Mouse (Mus musculus) heart, embryonic 16.5 days (tissue): ENCODE results near the gene Syde1. TPM values are rescaled to one million over a fixed set of nuclear protein-coding genes. Genes with fewer than 3 reads are reported as not detected.

Experiments used
- ATAC-seq: fragments of 200-750 bp; cut with Nextera tagmentation; replicated peaks from 2 replicates; pipeline ENCODE4 v1.8.0; 2017; ENCODE audit warnings: moderate number of reproducible peaks; ENCODE audit not compliant: insufficient read depth, low FRiP score; ENCODE audit errors: extremely low read depth
- H3K27ac ChIP-seq: fragments of 300-500 bp; sonication (generic); 2 replicates; pipeline ENCODE4 v1.5.1; 2014; ENCODE audit warnings: mild to moderate bottlenecking, low read length, control low read depth, moderate library complexity
- H3K27me3 ChIP-seq: fragments of 300-500 bp; sonication (generic); 2 replicates; pipeline ENCODE4 v1.6.1; 2014; ENCODE audit warnings: low read length, mixed read lengths; ENCODE audit not compliant: control insufficient read depth, insufficient read depth
- H3K36me3 ChIP-seq: fragments of 300-500 bp; sonication (generic); 2 replicates; pipeline ENCODE4 v1.6.1; 2014; ENCODE audit not compliant: control insufficient read depth, insufficient read depth
- H3K4me1 ChIP-seq: fragments of 300-500 bp; sonication (generic); 2 replicates; pipeline ENCODE4 v1.6.1; 2014; ENCODE audit warnings: low read length, mixed read lengths; ENCODE audit not compliant: control insufficient read depth, insufficient read depth
- H3K4me2 ChIP-seq: fragments of 300-500 bp; sonication (generic); 2 replicates; pipeline ENCODE4 v1.6.1; 2014; ENCODE audit warnings: low read depth, mild to moderate bottlenecking, control low read depth, low read length
- H3K4me3 ChIP-seq: fragments of 300-500 bp; sonication (generic); 2 replicates; pipeline ENCODE4 v1.5.1; 2014; ENCODE audit warnings: mild to moderate bottlenecking, control low read depth, low read length
- H3K9ac ChIP-seq: fragments of 300-500 bp; sonication (generic); 2 replicates; pipeline ENCODE4 v1.6.1; 2014; ENCODE audit warnings: low read length, control low read depth
- H3K9me3 ChIP-seq: fragments of 300-500 bp; sonication (generic); replicated peaks from 2 replicates; pipeline ENCODE4 v1.6.1; 2016; ENCODE audit warnings: low read length; ENCODE audit not compliant: control insufficient read depth
- WGBS: fragments of 180-500 bp; shearing (Covaris S2); extraction: QIAGEN DNeasy Blood & Tissue Kit; methylation state at CpG from one replicate; pipeline ENCODE4 v1.1.7; 2014; 5-methylcytosine and 5-hydroxymethylcytosine counted together
- polyA plus RNA-seq: library from polyadenylated mRNA; unstranded; fragments of >200 nt; fragmentation: Nextera tagmentation; extraction: Ambion mirVana; gene quantifications from 2 replicates; pipeline ENCODE4 v1.2.1, GENCODE M21; 2015

Syde1 gene
- polyA plus RNA-seq, 1 experiment from 2014 or later: 10.8 TPM

- Histone ChIP-seq H3K4me1 (peaks cover 6% of the 10 kb centered on the region), H3K27ac (no peak overlapping the region), H3K4me3 (no peak overlapping the region), H3K9ac (no peak overlapping the region), H3K27me3 (no peaks in the 10 kb centered on the region), H3K9me3 (no peaks in the 10 kb centered on the region), H3K4me2 (no peak overlapping the region), H3K36me3 (no peaks in the 10 kb centered on the region)
- 52% methylated on average over 2 of the region's 2 CpGs for WGBS
- no peak for ATAC-seq
Measured at GRCm38 (mm10) chr10:78570897-78571296, 20.9 kb downstream of the Syde1 start.

GRCm38 (mm10) chr10:78570416-78570815, 21.3 kb downstream of the Syde1 start:
- Histone ChIP-seq H3K4me3 (no peak overlapping the region), H3K27ac (no peak overlapping the region), H3K27me3 (no peaks in the 10 kb centered on the region), H3K9me3 (no peaks in the 10 kb centered on the region), H3K4me1 (0 out of 2 replicates have a peak, but pooled peaks cover 2% of the 10 kb centered on the region), H3K9ac (no peak overlapping the region), H3K36me3 (no peaks in the 10 kb centered on the region), H3K4me2 (no peak overlapping the region)
- ATAC-seq: no peak
- 62% methylated on average over 6 of the region's 6 CpGs for WGBS

- Histone ChIP-seq H3K36me3 (no peaks in the 10 kb centered on the region), H3K9me3 (no peaks in the 10 kb centered on the region), H3K4me3 (no peak overlapping the region), H3K4me2 (no peak overlapping the region), H3K4me1 (no peaks in the 10 kb centered on the region), H3K27ac (no peak overlapping the region), H3K9ac (no peak overlapping the region), H3K27me3 (no peaks in the 10 kb centered on the region)
- ATAC-seq: no peak
- WGBS: 50% methylated on average over 3 of the region's 3 CpGs
Measured at GRCm38 (mm10) chr10:78569686-78570085, 22.1 kb downstream of the Syde1 start.

- no peak overlapping the region for H3K9ac ChIP-seq
- no peaks in the 10 kb centered on the region for H3K4me1 ChIP-seq
- no peaks in the 10 kb centered on the region for H3K27me3 ChIP-seq
- H3K36me3 ChIP-seq: no peaks in the 10 kb centered on the region
- H3K27ac ChIP-seq: no peak overlapping the region
- ATAC-seq: no peak
- WGBS: 63% methylated on average over 3 of the region's 3 CpGs
- no peak overlapping the region for H3K4me2 ChIP-seq
- H3K4me3 ChIP-seq: no peak overlapping the region
- H3K9me3 ChIP-seq: no peaks in the 10 kb centered on the region
Measured at GRCm38 (mm10) chr10:78569191-78569590, 22.6 kb downstream of the Syde1 start.

- Histone ChIP-seq H3K4me2 (no peak overlapping the region), H3K27me3 (no peaks in the 10 kb centered on the region), H3K4me1 (no peaks in the 10 kb centered on the region), H3K4me3 (no peak overlapping the region), H3K9me3 (no peaks in the 10 kb centered on the region), H3K27ac (no peak overlapping the region), H3K9ac (no peak overlapping the region), H3K36me3 (no peaks in the 10 kb centered on the region)
- ATAC-seq: no peak
- WGBS: 63% methylated on average over 1 of the region's 1 CpGs
Measured at GRCm38 (mm10) chr10:78565070-78565469, 26.7 kb downstream of the Syde1 start.

- Histone ChIP-seq H3K4me3 (no peak overlapping the region), H3K36me3 (no peaks in the 10 kb centered on the region), H3K9me3 (no peaks in the 10 kb centered on the region), H3K4me1 (no peaks in the 10 kb centered on the region), H3K27ac (no peak overlapping the region), H3K27me3 (no peaks in the 10 kb centered on the region), H3K9ac (no peak overlapping the region), H3K4me2 (no peak overlapping the region)
- WGBS: 67% methylated on average over 2 of the region's 2 CpGs
- no peak for ATAC-seq
Measured at GRCm38 (mm10) chr10:78540943-78541342, 50.8 kb downstream of the Syde1 start.

Other genes with a start within 250 kb of the Syde1 start
- gene Agpat3, start 239.5 kb downstream of the Syde1 start, polyA plus RNA-seq: 56.6 and 69.5 TPM in 2 replicates
- 244 and 285 TPM in 2 replicates for gene Rrp1, start 178.9 kb downstream of the Syde1 start, polyA plus RNA-seq
- gene Cstb, start 166.3 kb downstream of the Syde1 start, polyA plus RNA-seq: 148 and 222 TPM in 2 replicates
- 7.8 and 8.8 TPM in 2 replicates for gene Pdxk, start 127.0 kb downstream of the Syde1 start, polyA plus RNA-seq
- not detected in 2 replicates for gene Olfr1358, start 74.5 kb downstream of the Syde1 start, polyA plus RNA-seq
- gene Ilvbl, start 17.6 kb downstream of the Syde1 start, polyA plus RNA-seq: 94.5 and 96.4 TPM in 2 replicates
- gene Olfr1357, start 26.1 kb upstream of the Syde1 start, polyA plus RNA-seq: not detected in 2 replicates
- gene Casp14, start 126.3 kb upstream of the Syde1 start, polyA plus RNA-seq: 0.09 TPM in 1 of 2 replicates, not detected in the other
- gene Ccdc105, start 161.1 kb upstream of the Syde1 start, polyA plus RNA-seq: not detected in 2 replicates
- 0.16 and 0.27 TPM in 2 replicates for gene Slc1a6, start 188.5 kb upstream of the Syde1 start, polyA plus RNA-seq